Mouse (Mus musculus): Measurements from ENCODE around the gene Bmp6.

The Bmp6 gene

GRCm38 (mm10) chr13:38429671-38430070 lies 84.8 kb downstream of the Bmp6 start:
- DNase-seq (ENCODE audit: low read depth, low spot score), result no peak

GRCm38 (mm10) chr13:38430075-38430474 lies 85.2 kb downstream of the Bmp6 start:
- no peak for DNase-seq (ENCODE audit: low read depth, low spot score)

GRCm38 (mm10) chr13:38434831-38435230 lies 89.9 kb downstream of the Bmp6 start:
- no peak for DNase-seq (ENCODE audit: low read depth, low spot score)

GRCm38 (mm10) chr13:38437930-38438329 lies 93.0 kb downstream of the Bmp6 start:
- no peak for DNase-seq (ENCODE audit: low read depth, low spot score)

GRCm38 (mm10) chr13:38440240-38440639 lies 95.3 kb downstream of the Bmp6 start:
- no peak for DNase-seq (ENCODE audit: low read depth, low spot score)

GRCm38 (mm10) chr13:38448516-38449015 lies 103.7 kb downstream of the Bmp6 start:
- DNase-seq (ENCODE audit: low read depth, low spot score), result no peak

- DNase-seq (ENCODE audit: low read depth, low spot score), result no peak
These were observed 105.4 kb downstream of the Bmp6 start for GRCm38 (mm10) chr13:38450051-38450971.

- no peak for DNase-seq (ENCODE audit: low read depth, low spot score)
These were observed 106.5 kb downstream of the Bmp6 start for GRCm38 (mm10) chr13:38451446-38451845.

- DNase-seq (ENCODE audit: low read depth, low spot score), result no peak
These were observed 118.5 kb downstream of the Bmp6 start for GRCm38 (mm10) chr13:38463410-38463809.

- no peak for DNase-seq (ENCODE audit: low read depth, low spot score)
These were observed 126.0 kb downstream of the Bmp6 start for GRCm38 (mm10) chr13:38470882-38471281.

GRCm38 (mm10) chr13:38472636-38473035 lies 127.7 kb downstream of the Bmp6 start:
- no peak for DNase-seq (ENCODE audit: low read depth, low spot score)

GRCm38 (mm10) chr13:38473497-38473896 lies 128.6 kb downstream of the Bmp6 start:
- DNase-seq (ENCODE audit: low read depth, low spot score), result no peak

- DNase-seq (ENCODE audit: low read depth, low spot score), result no peak
These were observed 132.0 kb downstream of the Bmp6 start for GRCm38 (mm10) chr13:38476936-38477335.

GRCm38 (mm10) chr13:38481021-38481420 lies 136.1 kb downstream of the Bmp6 start:
- DNase-seq (ENCODE audit: low read depth, low spot score), result no peak

GRCm38 (mm10) chr13:38484701-38485100 lies 139.8 kb downstream of the Bmp6 start:
- no peak for DNase-seq (ENCODE audit: low read depth, low spot score)

- DNase-seq (ENCODE audit: low read depth, low spot score), result no peak
These were observed 141.9 kb downstream of the Bmp6 start for GRCm38 (mm10) chr13:38486767-38487166.

GRCm38 (mm10) chr13:38496715-38497114 lies 151.8 kb downstream of the Bmp6 start:
- DNase-seq (ENCODE audit: low read depth, low spot score), result no peak

GRCm38 (mm10) chr13:38501314-38501713 lies 156.4 kb downstream of the Bmp6 start:
- DNase-seq (ENCODE audit: low read depth, low spot score), result no peak

GRCm38 (mm10) chr13:38503137-38503849 lies 158.4 kb downstream of the Bmp6 start:
- no peak for DNase-seq (ENCODE audit: low read depth, low spot score)

- no peak for DNase-seq (ENCODE audit: low read depth, low spot score)
These were observed 161.4 kb downstream of the Bmp6 start for GRCm38 (mm10) chr13:38506320-38506719.

GRCm38 (mm10) chr13:38506936-38507335 lies 162.0 kb downstream of the Bmp6 start:
- no peak for DNase-seq (ENCODE audit: low read depth, low spot score)

- DNase-seq (ENCODE audit: low read depth, low spot score), result no peak
These were observed 164.9 kb downstream of the Bmp6 start for GRCm38 (mm10) chr13:38509681-38510341.
